Mouse (Mus musculus) kidney, adult 2 months (tissue): Measurements from ENCODE around the gene Snx13. TPM values are rescaled to one million over a fixed set of nuclear protein-coding genes. Genes with fewer than 3 reads are reported as not detected.

Experiments used
- DNase-seq: peaks from one replicate; pipeline ENCODE4 v3.0.0; 2021
- H3K27ac ChIP-seq: fragments of 200-500 bp; 2 replicates; pipeline ENCODE4 v1.5.1; 2012; ENCODE audit warnings: low read depth, low read length, control low read depth, inconsistent platforms; ENCODE audit not compliant: insufficient read depth
- H3K27me3 ChIP-seq: fragments of 200-500 bp; replicated peaks from 2 replicates; pipeline ENCODE4 v1.6.1; 2012; ENCODE audit warnings: mild to moderate bottlenecking, moderate library complexity, low read length, inconsistent platforms; ENCODE audit not compliant: control insufficient read depth, insufficient read depth
- H3K36me3 ChIP-seq: fragments of 200-500 bp; 2 replicates; pipeline ENCODE4 v1.6.1; 2012; ENCODE audit warnings: mild to moderate bottlenecking, moderate library complexity, low read length, inconsistent platforms; ENCODE audit not compliant: control insufficient read depth, insufficient read depth
- H3K4me1 ChIP-seq: fragments of 200-500 bp; 2 replicates; pipeline ENCODE4 v1.6.1; 2011; ENCODE audit warnings: low read length; ENCODE audit not compliant: control insufficient read depth, insufficient read depth
- H3K4me3 ChIP-seq: fragments of 200-500 bp; 2 replicates; pipeline ENCODE4 v1.5.1; 2011; ENCODE audit warnings: mild to moderate bottlenecking, low read depth, low read length, control low read depth; ENCODE audit not compliant: insufficient read depth
- CTCF ChIP-seq: fragments of 200-500 bp; conservative IDR thresholded peaks from 2 replicates; pipeline ENCODE4 v1.5.1; 2011; ENCODE audit warnings: low read depth, mild to moderate bottlenecking, control low read depth, low read length, moderate library complexity, mixed read lengths; ENCODE audit not compliant: insufficient read depth, insufficient read length
- POLR2A ChIP-seq: fragments of 200-500 bp; IDR thresholded peaks from one replicate; pipeline ENCODE4 v1.6.1; 2011; ENCODE audit warnings: low read depth, low read length, control low read depth
- WGBS: fragments of 180-500 bp; shearing (Covaris S2); methylation state at CpG from one replicate; pipeline ENCODE4 v1.1.7; 2018; 5-methylcytosine and 5-hydroxymethylcytosine counted together
- polyA plus RNA-seq: library from polyadenylated mRNA; depleted of rRNA; stranded (reverse); fragments of >200 nt; gene quantifications from 2 replicates; pipeline ENCODE4 v1.2.3, GENCODE M21; 2012

The Snx13 gene
- polyA plus RNA-seq, 1 experiment = 9.8 TPM

DNA sequence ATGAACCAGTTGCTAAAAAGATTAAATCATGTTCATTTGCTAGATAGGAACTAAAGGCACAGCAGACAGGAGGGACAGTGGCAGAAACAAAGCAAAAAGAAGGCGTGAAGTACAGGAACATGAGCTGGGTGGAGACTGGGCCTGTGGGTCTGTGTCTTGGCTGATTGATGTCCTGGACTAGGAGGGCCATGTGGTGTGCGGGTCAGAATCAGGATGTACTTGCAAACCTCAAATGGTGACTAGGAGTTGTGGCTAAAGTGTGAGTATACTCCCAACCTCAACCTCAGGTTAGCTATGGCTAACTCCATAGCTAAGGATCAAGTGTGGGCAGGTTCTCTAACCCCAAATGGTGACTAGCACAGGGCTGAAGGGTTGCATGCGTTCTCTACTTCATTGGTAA is 107.2 kb downstream of the Snx13 start:
- no peak for DNase-seq
- Histone ChIP-seq H3K36me3 (no peaks in the 10 kb centered on the region), H3K4me1 (no peaks in the 10 kb centered on the region), H3K27me3 (no peaks in the 10 kb centered on the region), H3K4me3 (no peak overlapping the region), H3K27ac (no peak overlapping the region)
- TF ChIP-seq POLR2A (no peak), CTCF (no peak)
- WGBS = 70% methylated on average over 3 of the region's 3 CpGs

DNA sequence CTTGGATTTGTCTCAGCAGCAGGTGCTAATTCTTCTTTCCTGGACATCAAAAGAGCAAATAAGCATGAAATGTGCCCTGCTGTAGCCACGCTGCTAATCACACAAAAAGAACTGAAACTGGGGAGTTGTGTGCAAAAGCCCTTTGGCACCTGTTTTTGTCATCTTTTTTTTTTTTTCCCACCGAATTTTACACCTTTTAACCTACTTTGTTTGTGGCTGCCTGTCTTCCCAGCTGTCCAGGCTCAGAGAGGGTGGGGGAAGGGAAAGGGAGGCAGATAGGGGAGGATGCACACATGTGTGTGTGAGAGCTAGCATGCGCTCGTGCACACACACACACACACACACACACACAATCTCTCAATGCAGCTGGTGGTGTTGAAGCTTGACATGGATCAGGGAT is 110.3 kb downstream of the Snx13 start:
- 58% methylated on average over 4 of the region's 4 CpGs for WGBS
- Histone ChIP-seq H3K36me3 (no peaks in the 10 kb centered on the region), H3K4me3 (no peak overlapping the region), H3K27me3 (no peaks in the 10 kb centered on the region), H3K27ac (no peak overlapping the region), H3K4me1 (no peaks in the 10 kb centered on the region)
- DNase-seq = no peak
- no peak for TF ChIP-seq CTCF
- TF ChIP-seq POLR2A = no peak

- no peak overlapping the region for H3K27ac ChIP-seq
- TF ChIP-seq POLR2A = no peak
- peak; percentile 28; the same call in 1 of the 2 replicates for TF ChIP-seq CTCF
- H3K36me3 ChIP-seq = no peaks in the 10 kb centered on the region
- DNase-seq = no peak
- H3K27me3 ChIP-seq = no peaks in the 10 kb centered on the region
- no peak overlapping the region for H3K4me3 ChIP-seq
- WGBS = 60% methylated on average over 4 of the region's 4 CpGs
- no peaks in the 10 kb centered on the region for H3K4me1 ChIP-seq
Observed at GRCm38 (mm10) chr12:35161690-35162089, 114.7 kb downstream of the Snx13 start.

GRCm38 (mm10) chr12:35170275-35170674 is 123.3 kb downstream of the Snx13 start:
- H3K4me1 ChIP-seq = no peaks in the 10 kb centered on the region
- H3K27ac ChIP-seq = no peak overlapping the region
- H3K36me3 ChIP-seq = no peaks in the 10 kb centered on the region
- TF ChIP-seq POLR2A = no peak
- no peak for TF ChIP-seq CTCF
- WGBS = 91% methylated on average over 4 of the region's 4 CpGs
- no peaks in the 10 kb centered on the region for H3K27me3 ChIP-seq
- DNase-seq = no peak
- H3K4me3 ChIP-seq = no peak overlapping the region

- no peak for DNase-seq
- Histone ChIP-seq H3K27me3 (no peaks in the 10 kb centered on the region), H3K4me1 (no peaks in the 10 kb centered on the region), H3K4me3 (no peak overlapping the region), H3K27ac (no peak overlapping the region), H3K36me3 (no peaks in the 10 kb centered on the region)
- TF ChIP-seq POLR2A (no peak), CTCF (no peak)
- 30% methylated on average over 8 of the region's 8 CpGs for WGBS
Observed at GRCm38 (mm10) chr12:35175938-35176337, 129.0 kb downstream of the Snx13 start.

DNA sequence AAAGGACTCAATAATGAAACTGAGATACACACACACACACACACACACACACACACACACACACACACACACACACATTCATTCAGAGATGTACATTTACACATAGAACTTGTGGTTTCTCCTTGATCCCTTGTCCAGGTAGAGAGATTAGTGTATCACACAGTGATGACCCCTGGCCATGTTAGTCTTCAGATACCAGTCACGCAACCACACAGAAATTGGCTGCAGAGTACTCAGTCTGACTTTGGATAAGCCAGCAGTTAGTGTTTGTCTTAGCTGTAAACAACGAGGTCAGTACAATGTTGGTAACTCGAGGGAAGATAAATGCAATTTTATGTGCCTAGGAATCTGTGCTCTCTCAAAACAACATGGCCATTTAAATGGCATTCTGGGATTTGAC is 129.6 kb downstream of the Snx13 start:
- no peak overlapping the region for H3K27ac ChIP-seq
- no peak for DNase-seq
- TF ChIP-seq POLR2A (no peak), CTCF (no peak)
- 79% methylated on average over 3 of the region's 3 CpGs for WGBS
- H3K27me3 ChIP-seq = no peaks in the 10 kb centered on the region
- no peak overlapping the region for H3K4me3 ChIP-seq
- H3K36me3 ChIP-seq = no peaks in the 10 kb centered on the region
- no peaks in the 10 kb centered on the region for H3K4me1 ChIP-seq

GRCm38 (mm10) chr12:35182675-35183074 is 135.7 kb downstream of the Snx13 start:
- TF ChIP-seq POLR2A (no peak), CTCF (peak; percentile 92)
- Histone ChIP-seq H3K27me3 (no peaks in the 10 kb centered on the region), H3K4me3 (no peak overlapping the region), H3K4me1 (no peaks in the 10 kb centered on the region), H3K36me3 (no peaks in the 10 kb centered on the region), H3K27ac (no peak overlapping the region)
- 6% methylated on average over 3 of the region's 3 CpGs for WGBS
- peak; percentile 80 for DNase-seq

- Histone ChIP-seq H3K36me3 (no peaks in the 10 kb centered on the region), H3K4me1 (no peaks in the 10 kb centered on the region), H3K4me3 (no peak overlapping the region), H3K27ac (no peak overlapping the region), H3K27me3 (no peaks in the 10 kb centered on the region)
- WGBS = 73% methylated on average over 5 of the region's 5 CpGs
- DNase-seq = no peak
- TF ChIP-seq CTCF = no peak
Observed at GRCm38 (mm10) chr12:35184261-35184660, 137.3 kb downstream of the Snx13 start.
